Mouse (Mus musculus) left cerebral cortex, postnatal 25 days (tissue): ENCODE data around the gene Nabp2. TPM values are rescaled to one million over a fixed set of nuclear protein-coding genes. Genes with fewer than 3 reads are reported as not detected.

Experiments used
- DNase-seq, 2 experiments: peaks; one replicate each; pipeline ENCODE4 v3.0.0; 2022; ENCODE audit warnings: low spot score in 2 of 2, mixed read lengths in 1 of 2
- intact Hi-C: fragments of 180-260 bp; cut with DNase I; formaldehyde crosslinking; loops from one replicate; pipeline ENCODE4 v1.15.1; 2025
- total RNA-seq, 2 experiments: library from RNA; stranded (reverse); gene quantifications; 2 replicates each; pipeline ENCODE4 v1.2.3; 2021

The Nabp2 gene
- total RNA-seq, 2 experiments from 2014 or later: 87.8 to 89.7 TPM

DNA sequence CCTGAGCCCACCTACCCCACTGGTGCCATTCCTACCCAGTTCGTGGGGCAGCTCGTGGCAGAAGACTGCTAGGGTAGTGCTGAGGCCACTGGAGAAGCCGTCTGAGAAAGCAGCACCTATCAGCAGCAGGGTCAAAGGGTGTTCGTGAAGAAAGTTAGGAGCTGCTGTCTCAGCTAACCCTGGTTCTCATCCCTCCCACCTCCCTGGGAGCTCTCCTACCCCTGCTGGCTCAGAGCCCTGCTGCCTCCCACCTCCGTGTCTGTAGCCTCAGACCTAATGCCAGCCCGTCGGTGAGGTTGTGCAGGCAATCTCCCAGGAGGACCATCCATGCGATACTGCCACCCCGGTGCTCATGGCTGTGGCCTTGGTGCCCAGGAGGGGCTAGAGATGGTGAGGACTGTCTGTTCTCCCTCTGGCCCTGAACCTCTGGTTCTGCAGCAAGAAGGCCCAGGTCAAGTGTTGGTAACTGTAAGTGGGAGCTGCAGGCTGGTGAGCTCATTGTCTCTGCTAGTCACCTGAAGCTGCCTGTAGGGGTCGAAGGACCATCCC is 14.5 kb downstream of the Nabp2 start:
- intact Hi-C loops: no loop called here
- no peak for DNase-seq

GRCm38 (mm10) chr10:128396017-128396673 is 15.1 kb downstream of the Nabp2 start:
- no peak for DNase-seq

DNA sequence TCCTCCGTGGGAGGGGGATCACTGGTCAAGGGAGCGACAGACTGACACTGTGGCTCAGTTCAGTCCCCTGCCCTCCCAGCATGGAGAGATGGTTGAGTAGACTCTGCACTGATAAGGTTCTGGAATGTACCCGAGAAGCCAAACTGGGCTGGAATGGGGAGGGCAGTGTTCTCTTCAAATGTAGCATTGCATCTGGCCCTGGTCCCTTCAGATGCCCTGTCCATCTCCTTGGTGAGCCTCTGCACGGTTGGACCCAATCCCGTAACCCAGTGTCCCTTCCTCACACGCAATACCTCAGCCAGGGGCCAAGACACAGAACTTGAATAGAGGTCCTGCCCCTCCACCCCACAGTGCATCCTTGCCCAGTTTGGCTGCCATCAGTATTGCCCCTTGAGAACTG is 19.4 kb downstream of the Nabp2 start:
- intact Hi-C loops: no loop called here
- DNase-seq: no peak

More at GRCm38 (mm10) chr10:128396017-128396673, 15.1 kb downstream of the Nabp2 start:
- intact Hi-C loops: no loop called here

GRCm38 (mm10) chr10:128390366-128390765 is 20.9 kb downstream of the Nabp2 start:
- DNase-seq: no peak
- intact Hi-C loops: no loop called here

DNA sequence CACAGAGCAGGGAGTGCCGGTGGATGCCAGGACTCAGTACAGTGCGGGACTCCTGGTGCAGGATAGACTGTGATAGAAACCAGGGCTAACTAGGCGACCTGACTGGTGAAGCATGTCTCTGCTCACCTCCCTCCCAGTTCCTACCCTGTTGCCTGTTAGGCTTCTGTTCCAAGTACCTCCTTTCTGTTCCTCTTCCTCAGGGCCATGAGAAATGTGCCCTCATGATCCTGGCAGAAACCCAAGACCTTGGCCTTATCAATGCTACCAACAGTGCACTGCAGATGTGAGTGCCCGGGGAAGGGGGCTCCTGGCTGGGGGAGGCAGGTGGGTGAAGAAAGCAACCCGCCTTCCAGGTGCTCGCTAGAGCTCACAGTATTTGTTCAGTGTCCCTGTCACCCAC is 21.7 kb downstream of the Nabp2 start:
- intact Hi-C loops: no loop called here
- DNase-seq: no peak

DNA sequence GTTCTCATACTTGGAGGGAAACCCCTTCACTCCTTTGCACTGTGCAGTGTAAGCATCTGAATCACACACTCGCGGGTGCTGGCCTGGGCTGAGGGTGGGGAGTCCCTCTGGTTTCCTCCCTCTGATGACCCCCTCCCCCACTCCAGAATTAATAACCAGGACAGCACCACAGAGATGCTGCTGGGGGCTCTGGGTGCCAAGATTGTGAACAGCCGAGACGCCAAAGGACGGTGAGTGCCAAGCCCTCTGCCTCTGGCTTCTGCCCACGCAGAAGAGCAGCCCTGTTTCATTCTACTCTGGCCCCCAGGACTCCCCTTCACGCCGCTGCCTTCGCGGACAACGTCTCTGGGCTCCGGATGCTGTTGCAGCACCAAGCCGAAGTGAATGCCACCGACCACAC is 22.4 kb downstream of the Nabp2 start:
- no peak for DNase-seq
- intact Hi-C loops: no loop called here

- DNase-seq: no peak
- intact Hi-C loops: no loop called here
Observed at GRCm38 (mm10) chr10:128385902-128386301, 25.4 kb downstream of the Nabp2 start.

- no peak for DNase-seq
- intact Hi-C loops: no loop called here
Observed at GRCm38 (mm10) chr10:128382482-128382881, 28.8 kb downstream of the Nabp2 start.

- DNase-seq: no peak
- intact Hi-C loops: no loop called here
Observed at GRCm38 (mm10) chr10:128380565-128380964, 30.7 kb downstream of the Nabp2 start.

- intact Hi-C loops: loop anchor here (5.0 kb wide), 1 partner anchor 42 kb away; the partner anchor contains the start of gene Cs
- DNase-seq: peak in 1 of 2 experiments; percentile 34
Observed at GRCm38 (mm10) chr10:128379260-128379659, 32.0 kb downstream of the Nabp2 start.

- DNase-seq: peak in 1 of 2 experiments; percentile 51
- intact Hi-C loops: loop anchor here (5.0 kb wide), 1 partner anchor 41 kb away; the partner anchor contains the start of gene Cs
Observed at GRCm38 (mm10) chr10:128378462-128378861, 32.8 kb downstream of the Nabp2 start.

- intact Hi-C loops: loop anchor here (2.0 to 5.0 kb wide), 2 partner anchors 33 to 41 kb away; partner anchors contain the start of genes Cs, Nabp2 and Rnf41
- peak in 1 of 2 experiments; percentile 36 for DNase-seq
Observed at GRCm38 (mm10) chr10:128377940-128378448, 33.3 kb downstream of the Nabp2 start.

DNA sequence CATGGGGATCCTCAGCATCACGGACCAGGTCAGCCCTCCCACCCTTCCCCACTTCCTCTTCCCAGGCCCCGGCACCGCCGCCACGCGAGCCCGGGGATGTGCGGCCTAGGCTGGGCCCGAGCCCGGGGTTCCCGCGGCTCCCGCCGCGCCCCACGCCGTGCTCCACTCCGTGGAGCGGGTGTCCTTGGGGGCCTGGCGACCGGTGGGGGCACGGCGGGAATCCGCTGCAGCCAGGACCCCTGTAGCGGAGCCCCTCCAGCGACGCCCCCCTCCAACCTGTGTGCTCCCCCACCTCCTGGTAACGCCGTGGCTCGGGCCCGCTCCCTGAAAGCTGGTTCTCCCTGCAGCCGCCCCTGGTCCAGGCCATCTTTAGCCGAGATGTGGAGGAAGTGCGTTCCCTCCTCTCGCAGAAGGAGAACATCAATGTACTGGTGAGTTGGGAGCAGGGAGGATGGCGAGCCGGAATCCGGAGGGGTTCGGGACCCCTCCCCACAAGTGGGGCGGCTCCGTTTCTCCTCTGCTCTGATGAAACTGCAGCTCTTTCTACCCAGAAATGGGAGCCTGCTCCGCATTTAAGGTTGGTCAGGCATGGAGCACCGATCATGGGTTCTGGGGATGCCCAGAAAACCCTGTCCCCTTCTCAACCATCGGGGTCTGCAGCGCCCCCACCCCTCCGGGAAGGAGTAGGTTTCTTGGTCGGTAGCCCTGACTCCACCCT is 33.9 kb downstream of the Nabp2 start:
- intact Hi-C loops: loop anchor here (2.0 to 5.0 kb wide), 2 partner anchors 33 to 40 kb away; partner anchors contain the start of genes Cs, Nabp2 and Rnf41
- peak; percentile 20 to 42 for DNase-seq

- DNase-seq: peak; percentile 75 to 88
- intact Hi-C loops: loop anchor here (2.0 to 5.0 kb wide), 2 partner anchors 34 to 39 kb away; partner anchors contain the start of genes Cs, Nabp2 and Rnf41
Observed at GRCm38 (mm10) chr10:128376455-128377211, 34.7 kb downstream of the Nabp2 start, which contains the start of gene Ankrd52. Gene Ankrd52 (plus strand): TSS chr10:128377115.

GRCm38 (mm10) chr10:128376099-128376454 is 35.2 kb downstream of the Nabp2 start:
- intact Hi-C loops: loop anchor here (2.0 to 5.0 kb wide), 2 partner anchors 35 to 39 kb away; partner anchors contain the start of genes Cs, Nabp2 and Rnf41
- DNase-seq: no peak

GRCm38 (mm10) chr10:128374393-128374792 is 36.9 kb downstream of the Nabp2 start:
- no peak for DNase-seq
- intact Hi-C loops: no loop called here

- DNase-seq: no peak
- intact Hi-C loops: no loop called here
Observed at GRCm38 (mm10) chr10:128372989-128373748, 38.1 kb downstream of the Nabp2 start.

DNA sequence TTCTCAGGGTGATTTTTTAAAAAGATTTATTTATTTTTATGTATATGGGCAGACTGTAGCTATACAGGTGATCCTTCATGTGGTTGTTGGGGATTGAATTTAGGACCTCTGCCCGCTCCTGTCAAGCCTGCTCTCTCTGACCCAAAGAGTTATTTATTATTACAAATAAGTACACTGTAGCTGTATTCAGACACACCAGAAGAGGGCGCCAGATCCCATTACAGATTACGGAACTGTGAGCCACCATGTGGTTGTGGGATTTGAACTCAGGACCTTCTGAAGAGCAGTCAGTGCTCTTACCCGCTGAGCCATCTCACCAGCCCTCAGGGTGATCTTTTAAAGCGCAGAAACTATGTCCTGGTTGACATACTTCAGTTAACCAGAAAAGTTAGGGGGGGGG is 39.1 kb downstream of the Nabp2 start:
- no peak for DNase-seq
- intact Hi-C loops: no loop called here

- intact Hi-C loops: no loop called here
- DNase-seq: no peak
Observed at GRCm38 (mm10) chr10:128370601-128371000, 40.7 kb downstream of the Nabp2 start.
